Mouse (Mus musculus): ENCODE data around the gene Ccpg1.

Gene Ccpg1

DNA sequence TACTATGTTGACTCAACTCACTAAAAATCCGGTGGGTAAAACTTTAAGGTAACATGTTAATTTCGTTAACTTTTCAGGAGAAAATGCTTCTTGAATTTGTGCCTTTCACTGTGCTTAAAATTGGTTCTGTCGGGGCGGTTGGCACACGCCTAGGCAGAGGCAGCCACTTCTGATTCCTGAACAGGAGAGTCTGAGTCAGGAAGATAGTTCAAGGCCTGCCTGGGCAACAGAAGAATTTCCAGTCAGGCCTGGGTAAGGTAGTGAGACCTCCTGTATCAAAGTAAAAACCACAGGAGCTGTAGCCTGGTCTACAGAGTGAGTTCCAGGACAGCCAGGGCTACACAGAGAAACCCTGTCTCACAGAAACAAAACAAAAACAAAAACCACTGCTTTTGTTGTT, 7.3 kb downstream of the Ccpg1 start:
- DNase-seq (ENCODE audit: low read depth, low spot score), result no peak

DNA sequence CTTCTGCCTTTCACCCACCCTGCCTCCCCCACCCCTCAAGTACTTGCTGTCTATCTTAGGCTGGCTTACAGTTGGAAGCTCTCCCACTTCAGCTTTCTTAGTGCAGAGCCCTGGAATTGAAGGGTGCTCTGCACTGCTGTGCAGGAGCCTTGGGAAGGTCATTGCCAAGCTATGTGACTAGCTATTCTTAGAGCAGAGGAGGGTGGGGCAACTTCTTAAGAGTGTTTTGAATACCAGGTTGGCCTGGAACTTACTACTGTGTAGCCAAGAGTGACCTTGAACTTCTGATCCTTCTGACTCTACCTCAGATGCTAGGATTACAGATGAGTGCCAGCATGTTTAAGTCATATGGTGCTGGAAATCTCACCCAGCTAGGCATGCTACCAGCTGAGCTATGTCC, 10.9 kb downstream of the Ccpg1 start:
- no peak for DNase-seq (ENCODE audit: low read depth, low spot score)

DNA sequence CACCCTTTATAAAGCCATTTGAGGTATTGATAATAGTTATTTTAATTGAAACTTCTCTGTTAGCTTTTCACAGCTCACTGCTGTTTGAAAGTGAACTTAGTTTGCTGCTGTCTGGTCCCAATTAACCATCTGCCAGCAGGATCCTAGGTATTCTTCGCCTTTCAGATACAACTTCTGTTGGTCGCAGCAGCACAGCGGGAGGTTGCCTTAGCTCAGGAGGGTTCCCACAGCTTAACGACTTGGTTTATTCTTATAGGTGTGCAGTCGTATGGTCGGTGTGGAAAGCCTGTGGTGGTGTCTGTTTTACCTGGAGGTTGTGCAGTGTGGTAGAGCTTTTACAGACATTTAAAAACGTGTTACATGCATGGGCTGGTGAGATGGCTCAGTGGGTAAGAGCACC, 11.6 kb downstream of the Ccpg1 start:
- DNase-seq (ENCODE audit: low read depth, low spot score), result no peak

DNA sequence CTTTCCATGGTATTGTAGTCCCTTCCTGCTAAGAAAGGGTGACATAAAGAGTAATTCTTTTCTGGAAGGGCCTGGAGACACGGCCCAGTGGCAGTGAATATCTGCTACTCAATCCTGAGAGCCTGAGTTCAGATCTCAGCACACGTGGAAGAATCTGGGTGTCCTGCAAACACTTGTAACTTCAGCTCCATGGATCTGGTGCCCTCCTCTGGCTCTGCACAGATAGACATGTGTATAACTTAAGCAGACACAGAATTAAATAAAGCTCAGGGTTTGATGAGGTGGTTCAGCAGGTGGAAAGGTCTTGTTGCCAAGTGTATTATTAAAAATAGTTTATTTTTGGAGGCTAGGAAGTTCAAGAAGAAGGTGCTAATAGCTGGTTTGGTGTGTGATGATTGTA, 15.3 kb downstream of the Ccpg1 start:
- no peak for DNase-seq (ENCODE audit: low read depth, low spot score)

DNA sequence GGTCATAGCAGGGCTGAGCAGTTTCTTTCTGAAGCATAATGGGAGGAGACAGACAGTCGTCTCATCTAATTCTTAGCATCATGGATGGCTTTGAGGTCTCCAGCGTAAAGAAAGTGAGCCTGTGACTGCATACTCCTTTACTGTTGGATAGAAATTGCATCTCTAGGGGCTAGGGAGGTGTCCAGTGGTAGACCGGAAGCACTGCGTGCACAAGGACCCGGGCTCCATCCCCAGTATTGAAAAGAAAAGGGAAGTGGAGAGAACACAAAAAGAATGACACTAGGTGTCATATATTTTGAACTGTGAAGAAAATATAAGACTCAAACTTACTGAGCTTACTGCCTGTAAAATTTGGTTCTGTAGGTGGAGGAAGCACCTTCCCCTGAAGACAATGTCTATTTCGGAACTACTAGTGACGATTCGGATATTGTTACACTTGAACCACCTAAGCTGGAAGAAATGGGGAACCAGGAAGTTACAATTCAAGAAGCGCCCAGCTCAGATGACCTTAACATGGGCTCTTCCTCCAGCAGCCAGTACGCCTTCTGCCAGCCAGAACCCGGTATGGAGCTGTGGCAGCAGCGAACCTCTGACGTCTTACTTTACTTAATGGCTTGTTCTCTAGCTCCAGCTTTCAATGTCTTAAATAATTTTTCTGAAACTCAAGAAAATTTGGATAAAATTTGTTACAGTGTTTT, 16.2 kb downstream of the Ccpg1 start:
- DNase-seq (ENCODE audit: low read depth, low spot score), result no peak

DNA sequence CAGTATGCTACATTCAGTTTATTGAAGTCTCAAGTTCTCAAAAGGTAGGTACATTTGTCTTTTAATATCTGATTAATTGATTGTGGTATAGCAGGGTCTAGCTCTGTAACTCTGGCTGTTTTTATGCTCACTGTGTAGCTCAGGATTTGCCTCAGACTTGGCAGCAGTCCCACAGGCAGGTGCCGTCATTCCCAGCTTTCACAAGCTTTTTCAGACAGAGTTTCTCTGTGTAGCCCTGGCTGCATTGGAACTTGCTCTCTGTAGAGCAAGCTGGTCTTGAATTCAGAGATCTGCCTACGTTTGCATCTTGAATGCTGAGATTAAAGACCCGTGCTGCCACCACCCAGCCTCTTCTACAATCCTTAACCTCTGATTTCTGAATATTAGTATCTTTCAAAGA, 16.9 kb downstream of the Ccpg1 start:
- DNase-seq (ENCODE audit: low read depth, low spot score), result no peak

DNA sequence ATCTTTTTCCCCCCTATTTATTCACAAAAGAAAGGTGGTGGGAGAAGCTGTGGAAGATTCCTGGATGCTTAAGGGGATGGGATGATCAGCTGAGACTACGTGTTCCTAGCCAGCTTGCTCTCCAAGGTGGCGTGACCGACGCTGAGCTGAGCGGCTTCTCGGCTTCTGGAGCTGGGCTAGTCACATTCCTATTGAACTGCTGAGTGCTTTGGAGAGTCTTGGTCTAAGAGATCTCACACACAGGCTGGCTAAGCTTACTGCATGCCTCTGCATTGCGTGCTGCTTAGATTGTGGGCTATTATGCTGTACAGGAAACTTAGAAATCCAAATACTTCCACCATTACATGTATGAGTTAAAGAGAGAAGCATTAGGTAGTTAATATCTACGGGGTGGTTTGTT, 18.8 kb downstream of the Ccpg1 start:
- DNase-seq (ENCODE audit: low read depth, low spot score), result no peak

DNA sequence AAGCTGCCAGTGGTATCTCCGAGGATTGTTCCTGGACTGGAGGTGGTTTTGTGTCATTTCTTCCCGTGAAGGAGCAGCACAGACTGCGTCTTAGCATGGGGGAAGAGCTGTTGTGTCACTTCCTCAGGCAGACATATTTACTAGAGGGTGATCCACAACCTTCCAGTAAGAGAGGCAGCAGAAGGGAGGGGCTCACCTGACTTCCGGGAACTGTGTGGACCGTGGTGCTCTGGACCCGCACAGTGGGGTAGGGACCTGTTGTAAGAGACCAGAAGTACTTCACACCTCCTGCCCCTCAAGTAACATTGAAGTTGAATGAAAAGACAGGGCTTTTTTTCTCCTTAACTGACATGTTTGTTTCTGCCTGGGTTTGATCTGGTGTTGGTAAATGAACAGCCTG, 19.9 kb downstream of the Ccpg1 start:
- DNase-seq (ENCODE audit: low read depth, low spot score), result no peak

DNA sequence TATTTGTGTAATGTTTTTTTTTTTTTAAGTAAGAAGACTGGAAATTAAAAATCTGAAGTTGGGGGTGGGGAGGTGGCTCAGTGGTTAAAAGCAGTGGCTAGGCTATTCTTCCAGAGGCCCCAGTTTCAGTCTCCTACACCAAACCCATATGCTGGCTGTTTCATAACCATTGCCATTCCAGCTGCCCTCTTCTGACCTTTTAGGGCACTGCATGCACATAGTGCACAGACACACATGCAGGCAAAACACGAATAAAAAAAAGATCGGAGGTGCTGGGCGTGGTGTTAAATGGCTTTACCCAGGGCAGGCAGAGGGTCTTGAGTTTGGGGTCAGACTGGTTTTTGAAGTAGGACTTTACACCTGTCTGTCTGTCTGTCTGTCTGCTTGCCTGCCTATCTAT, 20.9 kb downstream of the Ccpg1 start:
- DNase-seq (ENCODE audit: low read depth, low spot score), result no peak

DNA sequence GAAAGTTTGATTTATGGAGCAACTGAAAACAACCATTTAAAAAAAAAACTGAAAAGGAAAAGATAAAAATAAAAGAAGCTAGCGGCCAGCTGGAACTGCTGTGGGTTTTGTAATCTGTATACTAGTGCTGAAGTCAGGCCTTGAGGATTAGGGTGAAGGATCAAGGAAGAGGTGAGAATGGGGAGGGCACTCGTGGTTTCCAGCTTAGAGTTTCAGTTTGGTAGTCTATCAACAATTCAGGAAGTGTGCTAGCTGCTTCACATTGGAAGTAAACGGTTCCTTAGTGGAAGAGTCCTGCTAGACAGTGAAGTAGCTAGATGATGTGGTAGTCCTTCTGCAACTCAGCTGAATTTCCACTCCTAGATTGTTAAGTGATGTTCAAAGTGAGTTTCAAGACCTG, 23.2 kb downstream of the Ccpg1 start:
- no peak for DNase-seq (ENCODE audit: low read depth, low spot score)

DNA sequence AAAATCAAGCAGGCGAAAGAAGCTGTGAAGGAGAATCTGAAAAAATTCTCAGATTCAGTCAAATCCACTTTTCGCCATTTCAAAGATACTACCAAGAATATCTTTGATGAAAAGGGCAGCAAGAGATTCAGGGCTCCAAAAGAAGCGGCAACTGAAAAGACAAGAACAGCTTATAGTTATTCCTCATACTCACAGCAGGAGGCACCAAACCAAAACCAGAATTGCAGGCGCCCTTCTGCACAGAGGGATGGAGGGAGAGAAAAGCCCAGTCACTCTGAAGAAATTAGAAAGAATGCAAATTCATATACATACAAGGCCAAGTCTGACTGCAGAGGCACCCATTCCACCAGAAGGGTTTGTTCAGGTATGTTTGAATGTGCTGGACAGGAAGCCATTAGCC, 27.4 kb downstream of the Ccpg1 start:
- DNase-seq (ENCODE audit: low read depth, low spot score), result no peak

DNA sequence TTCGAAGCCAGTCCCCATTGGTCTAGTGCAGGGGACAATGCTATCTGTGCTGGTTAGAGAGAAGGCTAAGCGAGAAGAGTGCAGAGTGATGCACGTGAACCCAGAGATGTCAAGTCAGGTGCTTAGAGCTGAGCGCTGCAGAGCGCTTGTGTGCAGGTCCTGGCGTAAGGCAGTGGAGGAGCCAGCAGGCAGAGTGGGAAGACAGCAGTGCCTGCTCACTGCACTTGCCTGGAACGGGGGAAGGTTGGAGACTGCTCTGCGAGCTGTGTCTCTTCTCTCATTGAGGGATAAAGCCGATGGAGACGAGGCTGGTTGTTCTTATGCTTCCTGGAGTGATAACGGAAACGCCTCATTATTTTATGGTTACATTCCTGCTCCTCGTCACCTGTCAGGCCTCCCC, 29.5 kb downstream of the Ccpg1 start:
- no peak for DNase-seq (ENCODE audit: low read depth, low spot score)

DNA sequence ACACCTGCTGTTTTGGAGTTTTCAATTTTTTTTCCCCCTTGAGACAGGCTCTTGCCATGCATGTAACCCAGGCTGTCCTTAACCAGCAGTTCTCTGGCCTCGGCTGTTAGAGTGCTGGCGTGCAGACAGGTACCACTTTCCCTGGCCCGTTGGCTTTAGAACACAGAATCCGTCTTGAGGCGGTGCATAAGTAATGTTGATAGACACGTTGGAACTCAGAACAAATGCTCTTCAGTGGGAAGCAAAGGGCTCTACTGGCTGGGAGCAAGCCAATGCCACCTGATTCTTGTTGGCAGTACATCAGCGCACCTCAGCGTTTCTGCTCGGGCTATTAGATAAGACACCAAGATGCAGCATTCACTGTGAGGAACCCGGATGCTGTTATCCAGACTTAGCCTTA, 34.6 kb downstream of the Ccpg1 start:
- DNase-seq (ENCODE audit: low read depth, low spot score), result no peak

DNA sequence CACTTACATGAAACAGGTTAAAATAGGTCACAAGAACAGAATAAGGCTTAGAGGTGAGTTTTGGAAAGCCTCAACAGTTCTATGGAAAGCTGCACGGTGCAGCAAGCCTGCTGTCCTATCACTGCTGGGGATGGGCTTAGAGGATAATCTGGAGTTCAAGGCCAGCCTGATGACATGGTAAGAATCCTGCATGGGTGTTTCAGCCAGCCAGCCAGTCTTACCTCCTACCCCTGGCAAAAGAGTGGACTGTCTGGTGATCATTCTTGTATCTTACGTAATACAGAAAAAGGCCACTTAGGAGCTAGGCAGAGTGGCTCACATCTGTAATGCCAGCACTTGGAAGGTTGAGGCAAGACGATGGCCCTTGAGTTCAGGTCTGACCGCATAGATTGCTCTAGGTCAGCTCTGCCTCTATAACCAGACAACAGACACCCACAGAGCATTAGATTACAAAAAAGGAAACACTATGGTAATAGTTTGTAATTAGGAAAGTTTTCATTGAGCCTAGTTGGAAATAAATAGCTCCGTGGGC, 35.4 kb downstream of the Ccpg1 start:
- DNase-seq (ENCODE audit: low read depth, low spot score), result no peak

DNA sequence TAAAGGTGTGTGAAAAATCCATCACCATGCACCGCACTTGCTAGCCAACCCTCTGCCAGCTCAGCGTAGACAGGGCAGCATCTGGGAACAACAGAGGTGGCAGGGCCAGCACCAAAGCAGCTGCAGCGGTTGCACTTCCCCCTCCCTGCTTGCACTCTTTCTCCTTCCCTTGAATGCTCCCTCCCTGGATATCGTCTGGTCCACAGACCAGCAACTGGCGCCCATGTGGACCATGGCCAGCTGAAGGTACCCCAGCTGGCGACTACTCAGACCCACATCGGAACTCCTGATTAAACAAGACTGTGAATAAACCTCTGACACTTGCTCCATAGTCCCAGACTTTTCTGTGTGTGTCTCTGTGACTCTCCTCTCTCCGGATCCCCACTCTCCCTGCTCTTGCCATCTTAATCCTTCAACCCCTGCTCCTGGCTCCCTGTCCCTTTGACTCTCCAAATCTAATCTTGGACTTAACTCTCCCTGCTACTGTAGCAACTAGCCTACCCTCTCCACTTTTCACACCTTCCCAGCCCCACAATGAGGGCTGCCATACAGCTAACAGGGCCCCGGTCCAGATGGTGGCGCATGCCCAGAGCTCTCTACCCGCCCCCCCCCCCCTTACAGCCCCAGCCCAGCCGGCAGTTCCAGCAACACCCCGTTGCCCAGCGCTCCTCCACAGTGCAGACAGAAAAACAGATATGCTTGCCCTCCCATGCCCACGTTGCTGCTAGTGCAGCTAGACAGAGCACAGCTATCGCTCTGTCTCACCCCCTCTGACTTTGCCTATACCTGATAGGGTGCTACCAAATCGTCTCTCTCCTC, 40.8 kb downstream of the Ccpg1 start:
- DNase-seq (ENCODE audit: low read depth, low spot score), result peak; percentile 38

DNA sequence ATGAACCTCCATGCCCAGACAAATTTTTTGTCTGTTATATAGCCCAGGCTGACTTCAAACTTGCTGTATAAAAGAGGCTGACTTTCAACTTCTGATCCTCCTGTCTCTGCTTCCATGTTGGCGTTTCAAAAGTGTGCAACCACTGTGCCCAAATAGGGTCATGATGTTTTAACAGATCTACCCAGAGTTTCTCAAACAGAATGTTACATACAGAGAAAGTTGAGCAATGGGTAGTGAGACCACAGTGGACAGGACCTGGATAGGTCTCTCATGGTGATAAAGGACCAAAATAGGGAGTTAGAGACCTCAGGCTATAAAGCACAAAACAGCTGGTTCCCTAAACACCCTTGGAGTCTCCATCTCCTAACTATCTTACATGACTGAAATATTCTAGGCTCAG, 45.2 kb downstream of the Ccpg1 start:
- DNase-seq (ENCODE audit: low read depth, low spot score), result no peak

DNA sequence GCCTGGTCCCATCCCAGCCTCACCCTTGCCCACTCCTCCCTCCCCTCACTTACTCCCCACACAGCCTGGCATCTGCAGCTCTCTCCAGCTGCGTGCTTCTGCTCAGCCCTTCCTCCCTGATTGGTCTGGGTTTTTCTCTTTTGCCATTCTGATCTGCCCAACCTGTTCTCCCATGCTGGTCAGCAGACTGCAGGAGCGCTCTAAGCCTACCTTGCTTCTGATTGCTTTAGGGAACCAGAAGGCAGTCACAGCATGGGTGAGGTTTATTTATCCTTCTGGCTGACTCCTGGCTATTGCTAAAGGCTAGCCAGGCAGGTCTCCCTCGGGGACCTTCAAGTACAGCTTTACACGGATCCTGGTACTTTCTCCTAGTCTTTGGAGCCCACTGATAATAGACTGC, 46.2 kb downstream of the Ccpg1 start:
- DNase-seq (ENCODE audit: low read depth, low spot score), result no peak

DNA sequence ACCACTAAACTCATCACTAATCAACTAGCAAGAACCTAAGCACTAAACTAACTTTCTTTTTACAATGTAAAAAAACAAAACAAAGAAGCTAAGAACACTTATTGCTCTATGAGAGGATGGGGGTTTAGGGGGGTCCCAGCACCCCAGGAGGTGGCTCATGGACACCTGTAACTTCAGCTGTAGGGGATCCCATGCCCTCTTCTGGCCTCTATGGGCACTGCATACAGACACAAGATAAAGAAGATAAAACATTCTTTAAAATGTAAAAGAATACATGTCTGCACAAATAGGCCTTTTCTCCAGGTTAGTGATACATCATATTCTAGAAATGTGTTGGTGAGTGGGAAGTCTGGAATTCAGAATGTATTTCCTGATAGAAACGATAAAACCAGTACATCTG, 48.2 kb downstream of the Ccpg1 start:
- DNase-seq (ENCODE audit: low read depth, low spot score), result no peak

DNA sequence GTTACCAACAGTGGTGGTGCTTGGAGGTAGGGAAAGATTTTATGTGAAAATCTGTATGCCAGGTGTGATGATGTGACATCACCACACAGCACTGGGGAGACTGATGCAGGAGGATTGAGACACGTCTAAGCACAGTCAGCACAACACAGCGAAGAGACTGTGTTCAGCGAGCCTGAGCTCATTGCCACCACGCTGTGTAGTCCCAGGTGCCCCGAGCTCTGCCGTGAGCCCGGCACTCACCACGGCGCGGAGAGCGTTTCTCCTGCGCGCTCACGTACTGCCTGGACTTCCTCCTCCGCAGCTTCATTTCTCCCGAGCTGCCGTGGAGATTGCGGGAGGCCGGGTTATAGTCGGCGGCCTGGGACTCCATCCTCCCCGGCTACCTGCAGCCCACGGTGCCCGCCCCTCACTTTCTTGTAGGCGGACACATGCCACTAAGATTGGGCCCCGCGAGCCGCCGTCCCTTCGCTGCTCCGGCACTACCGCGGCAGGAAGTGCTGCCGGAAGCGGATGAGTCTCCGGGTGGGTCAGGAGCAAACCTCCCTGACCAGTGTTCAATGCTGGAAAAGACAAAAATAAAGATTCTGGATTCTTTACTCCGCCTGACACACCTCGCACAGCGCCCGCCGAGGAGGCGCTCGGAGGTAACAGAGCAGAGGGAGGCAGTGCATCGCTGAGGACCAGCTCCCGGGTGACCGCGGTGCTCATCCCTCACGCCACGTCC, 54.2 kb downstream of the Ccpg1 start:
- DNase-seq (ENCODE audit: low read depth, low spot score), result peak; percentile 75

DNA sequence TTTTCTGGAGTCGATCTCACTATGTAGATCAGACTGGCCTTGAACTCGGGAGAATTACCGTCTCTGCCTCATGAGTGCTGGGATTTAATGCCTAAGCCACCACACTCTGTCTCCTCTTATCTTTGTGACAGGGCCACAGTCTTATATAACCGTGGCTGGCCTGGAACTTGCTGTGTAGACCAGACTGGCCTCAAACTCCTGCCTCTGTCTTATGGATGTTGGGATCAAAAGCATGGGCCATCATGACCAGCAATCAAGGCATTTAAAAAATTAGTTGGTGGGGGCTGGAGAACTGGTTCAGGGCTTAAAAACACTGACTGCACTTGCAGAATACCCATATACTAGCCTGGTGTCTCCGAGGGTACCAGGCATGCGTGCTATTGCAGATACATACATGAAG, 54.9 kb downstream of the Ccpg1 start, which contains the start of gene Pigb:
Gene Pigb (minus strand): TSS at position 299 of the 400 bp plus-strand sequence.
- DNase-seq (ENCODE audit: low read depth, low spot score), result no peak

DNA sequence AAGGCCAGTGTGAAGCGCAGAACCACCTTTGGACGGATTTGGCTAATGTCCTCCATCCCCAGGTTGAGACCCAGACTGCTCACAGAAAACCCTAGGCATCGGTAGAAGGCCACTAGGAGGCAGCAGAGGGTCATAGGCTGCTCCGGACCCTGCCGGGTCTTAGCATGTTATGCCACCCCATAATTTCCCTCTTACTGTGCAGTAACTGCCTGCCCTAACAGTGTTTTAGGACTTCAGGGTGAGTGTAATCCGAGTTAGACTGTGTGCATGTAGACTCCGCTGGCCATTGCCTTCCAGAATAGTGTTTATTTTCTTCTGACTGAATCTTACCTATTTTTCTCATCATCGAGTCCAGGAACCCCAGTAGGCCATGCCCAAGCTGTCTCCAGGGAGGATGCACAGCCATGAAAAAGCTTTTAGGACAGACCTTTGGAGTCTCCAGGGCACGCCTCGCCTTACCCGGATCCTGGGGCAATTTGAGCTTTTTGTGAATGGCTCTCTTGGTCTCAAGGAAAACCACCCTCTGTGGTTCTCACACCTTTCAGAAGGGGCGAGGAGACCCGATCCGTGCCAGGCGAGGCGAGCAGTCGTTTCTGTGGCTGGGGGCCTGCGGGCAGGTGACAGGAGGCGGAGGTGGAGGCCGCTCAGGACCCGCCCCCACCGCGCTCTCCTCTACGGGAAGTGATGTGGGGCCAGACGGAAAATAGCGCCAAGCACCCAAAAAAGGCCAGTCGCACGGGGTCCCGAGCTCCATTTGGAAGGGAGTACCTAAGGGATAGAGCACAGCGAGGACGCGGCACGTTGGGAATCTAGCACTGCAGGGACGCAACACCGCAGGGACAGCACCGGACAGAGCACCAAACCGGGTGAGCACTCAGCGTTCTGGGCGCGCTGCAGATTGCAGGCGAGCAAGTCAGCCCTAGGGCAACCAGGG, 59.2 kb downstream of the Ccpg1 start, which contains the start of gene Rab27a:
Gene Rab27a (plus strand): TSS at position 709 of the 934 bp plus-strand sequence.
- peak; percentile 63 for DNase-seq (ENCODE audit: low read depth, low spot score)
